Mouse (Mus musculus): Measurements from ENCODE around the gene Zfp709.

GRCm38 (mm10) chr8:71925791-71926190 is 44.0 kb downstream of the Zfp709 start:
- TF ChIP-seq NANOG (IDR thresholded peaks at IDR 0.05; ENCODE audit: borderline replicate concordance, low read length) (no peak), CTCF (conservative IDR thresholded peaks at IDR 0.05; ENCODE audit: low read length) (no peak), POU5F1 (IDR thresholded peaks at IDR 0.05; ENCODE audit: borderline replicate concordance, low read length) (no peak)
